Mouse (Mus musculus): ENCODE data around the gene Afmid.

- TF ChIP-seq CTCF (IDR thresholded peaks at IDR 0.05; ENCODE audit: borderline replicate concordance, control insufficient read depth, extremely low read depth, insufficient read depth, low read length, poor library complexity) (peak; percentile 75), POLR2A (IDR thresholded peaks at IDR 0.05; ENCODE audit: control insufficient read depth, extremely low read depth, insufficient read depth, low read length, poor library complexity) (no peak)
These were observed 35.4 kb upstream of the Afmid start for GRCm38 (mm10) chr11:117790286-117790685.
